Mouse (Mus musculus) cerebellum, postnatal 36 days (tissue): ENCODE measurements around the gene Kri1.
A peak's percentile ranks its signal among the peaks of the same experiment; 100 is the strongest.
"Not testable (repeated sequence)": the region's sequence is repeated elsewhere in the genome, so short reads cannot be mapped to it uniquely, and the experiment has no call there.

Source experiments
- DNase-seq, 2 experiments: peaks; one replicate each; pipeline ENCODE4 v3.0.0; 2021 to 2022; ENCODE audit warnings: mixed read lengths in 2 of 2

Kri1 gene

DNA sequence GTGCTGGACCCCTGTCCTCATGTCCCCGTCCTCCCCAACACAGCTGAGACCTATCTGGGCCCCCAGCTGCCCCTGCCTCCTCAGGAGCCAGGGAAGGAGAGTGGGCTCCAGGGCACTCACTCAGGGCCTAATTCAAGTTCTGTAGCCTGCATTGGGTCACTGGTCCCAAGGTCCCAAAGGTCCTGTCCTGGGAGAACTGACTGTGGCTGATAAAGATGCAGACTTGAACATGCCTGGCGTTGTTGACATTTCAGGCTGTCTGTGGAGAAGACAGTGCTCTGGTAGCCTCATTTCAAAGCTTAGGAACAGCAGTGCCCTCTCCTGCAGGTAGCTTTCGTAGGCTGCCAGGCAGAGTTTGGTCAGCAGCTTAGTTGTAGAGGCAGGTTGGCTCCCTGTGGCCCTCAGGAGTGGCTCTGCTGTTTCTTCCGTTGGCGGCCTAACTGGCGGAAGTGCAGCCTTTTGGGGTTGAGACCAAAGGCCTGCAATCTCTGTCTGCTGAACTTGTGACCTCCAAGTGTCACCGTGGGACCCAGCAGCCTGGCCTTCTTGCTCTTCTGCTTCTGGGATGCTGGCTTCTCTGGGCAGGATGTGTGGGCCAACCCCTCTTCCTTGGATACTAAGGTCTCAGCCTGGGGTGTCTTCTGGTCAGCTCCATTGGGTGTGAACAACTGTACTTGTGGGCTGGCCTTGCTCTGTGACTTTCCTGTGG is 14.1 kb downstream of the Kri1 start:
- no peak for DNase-seq

DNA sequence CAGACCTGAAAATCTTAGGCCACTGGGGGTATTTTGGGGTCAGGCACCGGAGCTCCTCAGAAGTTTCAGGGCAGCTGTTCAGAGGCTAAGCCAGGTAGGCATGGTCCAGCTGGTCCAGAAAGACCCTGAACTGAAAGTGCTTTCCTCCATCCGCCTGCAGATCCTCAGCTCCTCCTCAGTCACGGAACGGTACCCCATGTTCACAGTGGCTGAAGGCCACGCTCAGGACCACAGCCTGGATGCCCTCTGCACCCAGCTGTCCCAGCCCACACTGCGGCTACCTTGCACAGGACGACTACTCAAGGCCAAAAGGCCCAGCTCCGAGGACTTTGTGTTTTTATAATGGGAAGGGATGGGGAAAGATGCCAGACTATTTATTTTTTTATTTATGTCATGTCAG is 14.7 kb downstream of the Kri1 start:
- no peak for DNase-seq

DNA sequence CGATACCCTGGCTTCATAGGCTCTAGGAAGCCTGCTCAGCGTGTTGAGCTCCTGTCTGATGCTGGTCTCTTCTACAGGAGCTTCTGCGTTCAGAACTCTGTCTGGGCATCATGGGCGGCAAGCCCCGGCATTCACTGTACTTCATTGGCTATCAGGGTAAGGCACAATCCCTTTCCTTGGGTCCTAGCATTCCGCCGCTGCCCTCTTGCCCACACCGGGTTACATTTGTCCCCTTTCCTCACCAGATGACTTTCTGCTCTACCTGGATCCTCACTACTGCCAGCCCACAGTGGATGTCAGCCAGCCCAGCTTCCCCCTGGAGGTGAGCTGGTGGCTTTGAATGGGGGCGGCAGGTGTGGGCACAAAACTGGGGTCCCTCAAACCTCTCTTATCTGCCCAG is 15.4 kb downstream of the Kri1 start:
- DNase-seq = no peak

DNA sequence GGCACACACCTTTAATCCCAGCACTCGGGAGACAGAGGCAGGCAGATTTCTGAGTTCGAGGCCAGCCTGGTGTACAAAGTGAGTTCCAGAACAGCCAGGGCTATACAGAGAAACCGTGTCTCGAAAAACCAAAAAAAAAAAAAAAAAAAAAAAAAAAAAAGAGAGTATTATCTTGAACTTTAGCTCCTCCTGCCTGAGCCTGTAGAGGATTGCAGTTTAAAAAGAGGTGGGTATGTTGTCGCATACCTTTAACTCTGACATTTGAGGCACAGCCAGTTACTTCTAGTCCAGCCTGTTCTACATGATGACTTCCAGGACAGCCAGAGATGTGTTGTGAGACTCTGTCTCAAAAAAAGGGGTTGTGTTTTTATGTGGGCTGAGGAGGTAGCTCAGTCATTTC is 18.2 kb downstream of the Kri1 start:
- DNase-seq = not testable (repeated sequence)

DNA sequence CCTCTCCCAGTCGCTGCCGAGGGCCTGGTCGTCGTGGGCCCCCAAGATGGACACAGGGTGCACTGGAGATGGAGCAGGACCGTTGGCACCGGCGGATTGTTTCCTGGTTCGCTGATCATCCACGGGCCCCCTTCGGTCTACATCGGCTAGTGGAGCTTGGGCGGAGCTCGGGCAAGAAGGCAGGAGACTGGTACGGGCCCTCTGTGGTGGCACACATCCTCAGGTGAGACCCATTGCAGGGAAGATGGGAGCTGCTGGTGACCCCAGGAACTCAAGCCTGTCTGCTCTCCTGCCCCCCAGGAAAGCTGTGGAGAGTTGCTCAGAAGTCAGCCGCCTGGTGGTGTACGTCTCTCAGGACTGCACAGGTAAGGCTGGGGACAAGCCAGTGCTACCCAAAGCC is 19.5 kb downstream of the Kri1 start:
- DNase-seq = no peak

DNA sequence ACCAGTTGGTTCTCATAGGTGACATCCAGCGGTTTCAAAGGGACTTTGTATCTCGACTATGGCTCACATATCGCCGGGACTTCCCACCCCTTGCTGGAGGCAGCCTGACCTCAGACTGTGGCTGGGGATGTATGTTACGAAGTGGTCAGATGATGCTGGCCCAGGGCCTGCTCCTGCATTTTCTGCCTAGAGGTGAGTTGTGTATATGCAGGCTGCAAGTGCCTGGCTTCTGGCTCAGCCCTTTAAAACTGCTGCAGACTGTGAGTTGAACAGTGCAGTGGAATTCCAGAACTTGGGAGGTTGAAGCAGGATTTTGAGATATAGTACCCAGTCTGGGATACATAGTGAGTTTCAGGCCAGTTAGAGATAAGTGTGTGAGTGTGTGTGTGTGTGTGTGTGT is 20.9 kb downstream of the Kri1 start:
- no peak for DNase-seq

DNA sequence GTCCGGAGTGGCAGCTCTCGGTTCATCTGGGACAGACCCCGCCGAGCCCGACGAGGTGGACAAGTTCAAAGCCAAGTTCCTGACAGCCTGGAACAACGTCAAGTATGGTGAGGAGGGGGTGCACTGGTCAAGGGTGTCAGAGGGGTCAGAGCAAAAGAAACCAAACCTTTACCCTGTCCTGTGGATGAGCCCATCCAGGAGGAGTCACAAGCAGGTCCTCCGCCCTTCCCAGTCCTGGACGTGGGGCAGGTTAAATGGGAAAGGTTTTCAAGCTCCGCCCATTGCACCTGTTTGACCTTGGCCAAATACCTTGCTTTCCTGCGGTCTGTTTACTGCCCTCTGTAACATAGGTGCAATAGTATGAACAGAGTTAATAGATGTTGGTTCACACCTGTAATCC is 22.2 kb downstream of the Kri1 start:
- DNase-seq = no peak

DNA sequence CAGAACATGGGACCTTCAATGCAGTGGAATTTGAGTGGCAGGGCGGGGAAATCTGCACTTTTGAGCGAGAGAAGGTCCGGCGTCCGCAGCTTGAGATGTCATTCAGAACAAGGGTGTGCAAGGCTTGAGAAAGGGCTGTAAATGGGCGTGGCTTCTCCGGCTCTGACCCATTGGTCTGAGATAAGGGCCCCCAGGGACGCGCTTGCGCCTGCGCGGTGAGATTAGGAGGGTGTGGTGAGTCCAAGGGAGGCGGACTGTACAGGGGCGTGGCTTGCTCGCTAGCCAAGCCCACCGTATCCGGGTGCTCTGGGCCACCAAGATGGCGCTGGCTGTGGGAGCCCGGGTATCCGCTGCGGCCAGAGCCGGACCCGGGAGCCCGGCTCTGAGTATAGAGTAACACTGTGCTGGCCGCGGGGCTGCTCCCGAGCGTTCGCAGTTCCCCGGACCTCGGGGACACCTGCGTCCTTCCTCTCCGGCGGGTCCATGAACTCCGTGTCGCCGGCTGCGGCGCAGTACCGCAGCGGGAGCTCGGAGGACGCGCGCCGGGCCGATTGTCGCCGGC is 22.7 kb downstream of the Kri1 start, which contains the start of gene Atg4d:
Gene Atg4d, plus strand, starts transcription at position 294 of the 562 bp plus-strand sequence.
- peak; percentile 98 to 99 for DNase-seq

DNA sequence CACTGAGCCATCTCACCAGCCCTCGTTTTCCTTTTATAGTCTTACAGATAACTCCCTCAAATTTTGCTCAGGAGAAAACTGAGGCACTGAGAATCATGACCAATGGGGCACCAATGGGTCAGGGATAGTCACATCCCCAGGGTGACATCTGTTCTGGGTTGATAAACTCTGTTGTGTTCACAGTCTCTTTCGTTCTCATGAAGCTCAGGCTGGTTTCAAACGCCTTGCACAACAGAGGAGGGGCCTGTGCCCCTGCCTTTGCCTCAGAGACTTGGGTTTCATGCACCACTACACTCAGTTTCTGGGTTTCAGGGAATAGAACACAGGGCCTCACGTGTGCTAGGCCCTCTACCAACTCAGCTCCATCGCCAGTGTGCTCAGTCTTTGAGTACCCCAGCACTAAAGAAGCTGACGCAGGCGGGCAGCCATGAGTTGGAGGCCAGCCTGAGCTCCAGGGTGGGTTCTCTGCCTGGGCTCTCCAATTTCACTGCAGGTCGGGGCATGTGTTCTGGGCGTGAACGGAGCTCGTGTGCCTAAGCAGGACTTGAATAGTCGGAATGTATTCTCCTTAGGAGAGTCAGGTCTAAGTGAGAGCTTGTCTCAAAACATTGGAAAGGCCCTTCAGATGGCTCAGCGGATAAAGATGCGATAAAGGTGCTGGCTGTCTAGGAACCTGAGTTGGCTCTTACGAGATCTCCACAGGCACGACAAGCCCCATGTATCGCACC is 23.3 kb downstream of the Kri1 start:
- DNase-seq = no peak

DNA sequence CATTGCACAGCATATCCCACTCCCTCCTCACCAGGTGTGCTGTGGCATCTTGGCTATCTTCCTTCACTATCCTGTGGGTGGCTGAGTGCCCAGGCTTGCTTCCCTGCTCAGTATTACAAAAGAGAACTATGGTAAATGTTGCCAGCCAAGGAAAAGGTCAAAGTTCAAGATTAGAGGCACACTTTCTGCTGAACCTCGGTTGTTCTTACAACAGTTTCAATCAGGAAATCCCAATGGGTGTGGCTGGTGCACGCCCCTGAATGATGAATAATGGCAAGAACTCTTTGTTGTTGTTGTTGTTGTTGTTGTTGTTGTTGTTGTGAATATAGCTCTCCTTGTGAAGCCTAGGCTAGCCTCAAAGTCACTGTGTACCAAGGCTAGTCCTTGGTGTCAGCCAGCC is 25.9 kb downstream of the Kri1 start:
- DNase-seq = no peak

DNA sequence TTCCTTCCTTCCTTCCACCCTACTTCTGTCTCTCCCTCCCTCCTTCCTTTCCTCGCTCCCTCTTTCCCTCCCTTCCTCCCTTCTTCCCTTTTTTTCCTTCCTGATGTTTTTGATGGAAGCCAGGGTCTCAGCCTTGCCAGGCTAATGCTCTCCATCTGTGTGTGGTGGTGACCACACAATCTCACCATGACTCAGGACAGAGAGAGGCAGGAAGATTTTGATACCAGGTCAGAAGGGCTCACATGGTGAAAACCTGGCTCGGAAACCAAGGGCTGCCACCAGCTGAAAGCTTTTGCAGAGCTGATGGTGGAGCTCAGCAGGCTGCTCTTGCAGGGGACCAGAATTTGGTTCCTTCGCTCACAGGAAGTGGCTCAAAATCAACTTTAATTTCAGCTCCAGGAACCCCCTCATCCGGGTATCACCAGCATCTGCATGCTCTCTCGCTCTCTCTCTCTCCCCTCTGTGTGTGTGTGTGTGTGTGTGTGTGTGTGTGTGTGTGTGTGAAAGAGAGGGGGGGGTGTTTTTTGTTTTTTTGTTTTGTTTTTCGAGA is 27.2 kb downstream of the Kri1 start:
- DNase-seq = no peak

DNA sequence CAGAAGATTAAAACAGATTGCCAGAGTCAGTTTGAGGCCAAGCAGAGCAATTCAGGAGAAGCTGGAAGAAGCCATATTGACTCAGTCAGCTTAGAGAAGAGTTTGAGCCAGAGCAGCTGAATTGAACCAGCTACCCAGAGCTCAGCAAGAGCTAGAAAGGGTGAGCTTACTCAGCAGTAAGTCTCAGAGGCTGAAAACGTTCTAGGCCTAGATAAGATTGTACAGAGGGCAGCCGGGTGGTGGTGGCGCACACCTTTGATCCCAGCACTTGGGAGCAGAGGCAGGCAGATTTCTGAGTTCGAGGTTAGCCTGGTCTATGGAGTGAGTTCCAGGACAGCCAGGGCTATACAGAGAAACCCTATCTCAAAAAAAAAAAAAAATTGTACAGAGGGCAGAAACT is 31.4 kb downstream of the Kri1 start:
- not testable (repeated sequence) for DNase-seq

DNA sequence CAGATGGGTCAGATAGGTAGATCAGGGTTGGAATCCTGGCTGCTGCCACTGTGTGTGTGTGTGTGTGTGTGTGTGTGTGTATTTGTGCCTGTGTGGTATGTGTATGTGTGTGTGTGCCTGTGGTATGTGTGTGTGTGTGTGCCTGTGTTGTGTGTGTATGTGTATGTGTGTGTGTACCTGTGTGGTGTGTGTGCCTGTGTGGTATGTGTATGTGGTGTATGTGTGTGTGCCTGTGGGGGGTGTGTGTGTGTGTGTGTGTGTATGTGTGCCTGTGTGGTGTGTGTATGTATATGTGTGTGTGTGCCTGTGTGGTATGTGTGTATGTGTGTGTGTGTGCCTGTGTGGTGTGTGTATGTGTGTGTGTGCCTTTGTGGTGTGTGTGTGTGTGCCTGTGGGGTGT is 33.1 kb downstream of the Kri1 start:
- no peak for DNase-seq

DNA sequence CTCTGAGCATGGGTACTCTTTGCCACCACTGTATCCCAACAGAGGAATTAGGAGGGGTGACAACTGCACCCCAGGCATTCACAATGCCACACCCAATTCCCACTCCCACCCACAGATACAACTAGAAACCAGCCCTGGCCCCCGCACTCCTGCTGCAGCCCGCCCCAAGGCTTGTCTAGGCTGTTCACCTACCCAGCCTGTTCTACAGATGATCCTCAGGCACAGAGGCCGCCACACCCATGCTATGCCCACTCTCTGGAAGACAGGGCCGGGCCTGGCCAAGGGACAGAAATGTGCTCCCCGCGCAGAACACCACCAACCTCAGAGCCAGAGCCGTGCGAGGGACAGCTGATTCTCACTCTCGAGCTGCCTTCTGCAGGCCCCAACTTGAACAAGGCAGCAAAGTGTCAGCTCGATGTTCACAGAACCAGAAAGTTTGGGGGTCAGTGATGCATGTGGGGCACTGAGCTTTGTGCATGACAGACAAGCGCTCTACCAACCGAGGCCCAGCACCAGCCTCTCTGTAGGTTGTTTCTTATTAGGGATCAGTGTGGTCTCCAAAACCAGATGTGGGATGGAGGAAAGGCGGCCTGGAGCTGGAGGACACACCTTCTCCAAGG is 36.5 kb downstream of the Kri1 start:
- DNase-seq = no peak

DNA sequence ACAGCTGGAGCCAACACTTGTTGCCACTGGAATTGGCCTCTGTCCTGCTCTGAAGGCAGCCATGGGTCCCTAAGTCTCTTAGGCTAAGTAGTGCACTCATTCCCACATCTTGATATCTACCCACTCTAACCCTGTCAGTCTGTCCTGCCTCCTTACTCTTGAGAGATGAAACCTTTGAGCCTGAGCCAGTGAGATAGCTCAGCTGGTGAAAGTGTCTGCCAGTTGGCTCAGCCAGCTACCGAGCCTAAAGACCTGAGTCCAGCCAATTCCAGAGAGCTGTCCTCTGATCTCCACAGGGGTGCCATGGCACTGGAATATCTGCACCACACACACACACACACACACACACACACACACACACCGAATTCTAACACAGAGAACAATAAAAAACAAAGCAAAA is 37.3 kb downstream of the Kri1 start:
- no peak for DNase-seq

DNA sequence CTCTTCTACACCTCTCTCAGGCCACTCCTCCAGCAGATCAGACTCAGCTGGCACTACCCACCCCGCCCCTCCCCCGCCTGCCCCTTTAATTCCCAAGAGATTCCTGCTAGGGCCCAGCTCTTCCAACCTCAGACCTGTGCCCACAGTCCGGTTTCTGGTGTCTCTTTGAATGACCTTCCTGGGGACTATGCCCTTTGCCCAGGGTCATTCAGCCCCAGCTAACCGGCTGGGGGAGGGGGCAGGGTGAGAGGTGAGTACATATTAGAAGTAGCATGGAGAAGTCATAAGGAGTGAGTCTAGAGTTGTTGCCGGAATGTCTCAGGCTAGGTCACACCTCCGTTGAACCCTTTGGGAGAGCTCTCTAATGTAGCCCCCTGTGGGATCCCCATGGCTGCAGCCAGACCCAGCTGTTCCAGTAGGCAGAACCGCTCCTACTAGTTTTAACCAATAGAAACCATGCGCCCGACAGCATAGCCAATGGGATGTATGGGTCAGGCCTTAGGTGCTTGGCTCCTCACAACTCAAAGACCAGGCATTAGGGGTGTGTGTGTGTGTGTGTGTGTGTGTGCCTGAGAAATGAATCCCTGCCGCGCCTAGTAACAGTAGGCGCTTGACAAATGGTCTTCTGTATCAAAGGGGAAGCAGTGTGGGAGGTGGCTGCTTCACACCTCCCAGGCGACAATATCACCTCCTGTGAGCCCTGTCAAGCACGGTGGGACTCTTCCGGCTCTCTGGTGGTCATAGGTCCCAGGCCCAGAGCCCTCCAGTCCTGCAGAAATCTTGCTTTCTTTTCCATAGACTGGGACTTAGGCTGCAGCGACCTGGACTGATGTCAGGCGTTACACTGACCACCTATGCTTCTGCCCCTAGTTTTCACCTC is 37.9 kb downstream of the Kri1 start:
- DNase-seq = no peak

DNA sequence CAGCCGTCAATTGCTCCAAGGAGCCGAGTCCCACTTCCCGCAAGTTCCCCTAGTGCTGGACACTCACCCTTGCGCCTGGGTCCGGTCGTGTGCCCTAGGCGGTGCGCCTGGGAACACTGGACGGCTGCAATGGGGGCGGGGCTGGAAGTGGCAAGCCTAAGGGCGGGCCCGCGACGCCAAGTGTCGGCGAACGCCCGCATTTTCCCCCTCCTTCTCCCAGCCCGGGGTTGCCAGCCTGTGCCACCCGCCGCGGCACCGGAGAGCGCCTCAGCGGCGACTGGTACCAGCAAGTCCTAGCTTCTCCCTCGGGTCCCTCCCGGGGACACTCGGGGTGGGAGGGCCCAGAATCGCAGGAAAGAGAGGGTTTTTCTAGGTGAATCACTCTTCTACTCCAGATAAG is 39.4 kb downstream of the Kri1 start, which contains the start of gene S1pr5:
Gene S1pr5, minus strand, starts transcription at position 118 of the 400 bp plus-strand sequence.
- DNase-seq = no peak

DNA sequence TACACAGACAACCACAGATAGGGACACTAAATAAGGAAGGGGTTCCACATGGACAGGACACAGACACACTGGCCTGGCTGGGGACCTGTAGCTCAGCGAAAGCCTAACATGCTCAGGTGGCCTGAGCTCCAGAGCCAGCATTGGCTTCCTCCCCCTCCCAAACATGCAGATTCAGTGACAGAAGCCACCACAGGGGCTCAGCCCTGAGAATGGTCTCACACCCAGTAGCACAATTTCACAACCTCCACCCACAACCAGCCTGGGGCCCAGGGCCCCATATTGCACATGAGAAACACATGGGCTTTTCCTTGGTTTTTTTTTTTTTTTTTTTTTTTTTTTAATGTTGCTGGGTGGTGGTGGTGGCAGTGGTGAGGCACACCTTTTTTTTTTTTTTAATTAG is 41.4 kb downstream of the Kri1 start:
- no peak for DNase-seq

DNA sequence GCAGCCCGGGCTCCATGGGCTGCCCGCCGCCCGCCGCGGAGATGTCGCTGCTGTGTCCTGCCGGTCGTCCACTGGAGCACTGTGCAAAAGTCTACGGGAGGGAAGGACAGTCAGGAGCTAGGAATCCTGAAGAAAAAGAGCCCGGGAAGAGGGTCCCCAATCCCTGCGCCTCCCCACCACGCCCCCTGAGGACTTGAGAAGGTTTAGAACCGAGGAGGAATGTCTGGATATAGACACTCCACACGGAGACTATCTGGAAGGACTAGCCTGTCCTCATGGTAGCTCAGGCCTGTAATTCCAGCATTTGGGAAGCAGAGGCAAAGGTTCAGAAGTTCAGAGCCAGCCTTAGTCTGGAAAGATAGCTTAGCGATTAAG is 42.7 kb downstream of the Kri1 start:
- no peak for DNase-seq

DNA sequence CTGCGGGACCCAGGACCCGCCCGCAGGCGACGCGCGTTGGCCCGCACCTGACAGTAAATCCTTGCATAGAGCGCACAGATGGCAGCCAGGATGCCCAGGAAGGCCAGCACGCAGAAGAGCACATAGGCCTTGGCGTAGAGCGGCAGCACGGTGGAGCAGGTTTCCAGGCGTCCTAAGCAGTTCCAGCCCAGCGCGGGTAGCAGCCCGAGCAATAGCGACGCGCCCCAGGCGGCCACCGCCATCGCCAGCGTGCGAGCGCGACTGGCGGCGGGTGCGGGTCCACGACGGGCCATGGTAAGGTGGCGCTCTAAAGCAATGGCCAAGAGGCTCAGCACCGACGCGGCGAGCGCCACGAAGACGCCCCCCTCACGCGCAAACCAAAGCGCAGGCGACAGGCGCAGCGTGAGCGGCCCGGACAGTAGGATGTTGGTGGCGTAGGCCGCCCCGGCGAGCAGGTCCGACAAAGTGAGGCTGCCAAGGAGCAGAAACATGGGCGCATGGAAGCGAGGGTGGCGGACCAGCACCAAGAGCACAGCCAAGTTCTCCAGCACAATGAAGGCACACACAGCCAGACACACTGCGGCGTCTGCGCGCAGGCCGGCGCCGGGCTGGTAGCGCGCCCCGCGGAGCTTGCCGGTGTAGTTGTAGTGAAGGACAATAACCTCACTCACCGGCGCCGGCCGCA is 43.2 kb downstream of the Kri1 start:
- peak; percentile 68 to 80 for DNase-seq

DNA sequence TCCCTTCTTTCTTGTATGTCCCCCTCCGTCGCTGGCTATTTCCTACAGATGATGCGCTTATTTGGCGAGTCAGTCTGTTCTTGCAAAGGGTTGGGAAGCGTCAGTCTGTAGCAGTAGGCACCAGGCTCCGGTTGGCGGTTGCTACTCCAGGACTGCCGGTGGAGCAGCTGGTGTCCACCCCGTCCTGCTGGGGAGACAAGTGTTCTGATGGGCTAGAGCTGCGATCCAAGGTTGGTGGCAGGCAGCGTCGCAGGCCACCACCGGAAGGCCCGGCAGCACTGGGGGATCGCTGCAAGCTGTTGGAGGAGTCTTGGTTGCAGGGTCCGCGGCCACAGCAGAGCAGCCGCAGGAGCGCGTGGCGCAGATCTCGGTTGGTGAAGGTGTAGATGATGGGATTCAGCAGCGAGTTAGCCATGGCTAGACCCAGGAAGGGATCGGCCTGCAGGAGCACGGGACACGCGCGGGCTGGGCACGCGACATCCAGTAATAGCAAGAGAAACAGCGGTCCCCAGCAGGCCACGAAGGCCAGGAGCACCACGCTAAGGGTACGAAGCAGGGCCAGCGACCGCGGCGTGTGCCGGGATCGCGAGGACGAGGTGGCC is 43.8 kb downstream of the Kri1 start:
- DNase-seq = peak in 1 of 2 experiments; percentile 82
